Mouse (Mus musculus): ENCODE results near the gene Slc16a6. TPM values are rescaled to one million over a fixed set of nuclear protein-coding genes. Genes with fewer than 3 reads are reported as not detected.

The Slc16a6 gene
- total and polyA plus RNA-seq, 2 experiments from 2014 or later = 8.2 to 11.9 TPM

GRCm38 (mm10) chr11:109475717-109476116 is 2.3 kb upstream of the Slc16a6 start:
- H3K36me3 ChIP-seq (replicated peaks; ENCODE audit: control insufficient read depth, insufficient read depth, low read length) = no peaks in the 10 kb centered on the region
- 0 out of 2 replicates have a peak, but pooled peaks cover 3% of the 10 kb centered on the region for H3K4me1 ChIP-seq (ENCODE audit: control insufficient read depth, insufficient read depth)
- ATAC-seq (ENCODE audit: insufficient read depth, low read depth) (no peak), DNase-seq (ENCODE audit: low spot score) (no peak)
- no peaks in the 10 kb centered on the region for H3K9me3 ChIP-seq (replicated peaks; ENCODE audit: control insufficient read depth, low read length)
- TF ChIP-seq EP300 (IDR thresholded peaks at IDR 0.05; ENCODE audit: low read depth) (no peak), CTCF (IDR thresholded peaks at IDR 0.05; ENCODE audit: low read depth) (no peak)
- 0 out of 2 replicates have a peak, but pooled peaks cover 8% of the 10 kb centered on the region for H3K27me3 ChIP-seq (ENCODE audit: control insufficient read depth, insufficient read depth, low read length)
- no peak overlapping the region for H3K9ac ChIP-seq (replicated peaks; ENCODE audit: low read depth, low read length)
- no peak overlapping the region for H3K27ac ChIP-seq (ENCODE audit: low read depth)
- H3K4me3 ChIP-seq (ENCODE audit: low read depth, low read length) = no peak overlapping the region
- WGBS = 87% methylated on average over 4 of the region's 4 CpGs
- no peak overlapping the region for H3K4me2 ChIP-seq (ENCODE audit: low read depth, low read length)

DNA sequence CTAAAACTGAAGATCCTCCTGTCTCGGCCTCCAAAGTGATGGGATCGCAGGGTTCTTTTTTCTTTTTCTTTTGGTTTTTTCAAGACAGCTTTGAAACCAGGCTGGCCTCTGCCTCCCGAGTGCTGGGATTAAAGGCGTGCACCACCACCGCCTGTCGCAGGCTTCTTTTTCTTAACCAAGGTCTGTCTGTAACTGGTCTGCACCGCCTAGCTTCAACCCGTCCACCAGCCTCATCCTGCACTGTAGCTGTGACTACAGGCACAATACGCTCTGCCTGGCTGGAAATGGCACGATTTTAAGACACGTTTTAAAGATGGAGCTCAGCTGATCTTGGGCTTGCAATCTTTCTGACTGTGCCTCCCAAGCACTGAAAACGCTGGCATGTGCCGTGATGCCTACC is 1.4 kb upstream of the Slc16a6 start:
- Histone ChIP-seq H3K27ac (ENCODE audit: low read depth) (no peak overlapping the region), H3K36me3 (replicated peaks; ENCODE audit: control insufficient read depth, insufficient read depth, low read length) (no peaks in the 10 kb centered on the region), H3K9ac (replicated peaks; ENCODE audit: low read depth, low read length) (no peak overlapping the region), H3K9me3 (replicated peaks; ENCODE audit: control insufficient read depth, low read length) (no peaks in the 10 kb centered on the region), H3K27me3 (ENCODE audit: control insufficient read depth, insufficient read depth, low read length) (0 out of 2 replicates have a peak, but pooled peaks cover 8% of the 10 kb centered on the region), H3K4me2 (ENCODE audit: low read depth, low read length) (no peak overlapping the region), H3K4me1 (ENCODE audit: control insufficient read depth, insufficient read depth) (0 out of 2 replicates have a peak, but pooled peaks cover 3% of the 10 kb centered on the region), H3K4me3 (ENCODE audit: low read depth, low read length) (no peak overlapping the region)
- ATAC-seq (ENCODE audit: insufficient read depth, low read depth) (no peak), DNase-seq (ENCODE audit: low spot score) (no peak)
- TF ChIP-seq CTCF (IDR thresholded peaks at IDR 0.05; ENCODE audit: low read depth) = no peak
- no peak for TF ChIP-seq EP300 (IDR thresholded peaks at IDR 0.05; ENCODE audit: low read depth)
- WGBS = 91% methylated on average over 13 of the region's 13 CpGs

DNA sequence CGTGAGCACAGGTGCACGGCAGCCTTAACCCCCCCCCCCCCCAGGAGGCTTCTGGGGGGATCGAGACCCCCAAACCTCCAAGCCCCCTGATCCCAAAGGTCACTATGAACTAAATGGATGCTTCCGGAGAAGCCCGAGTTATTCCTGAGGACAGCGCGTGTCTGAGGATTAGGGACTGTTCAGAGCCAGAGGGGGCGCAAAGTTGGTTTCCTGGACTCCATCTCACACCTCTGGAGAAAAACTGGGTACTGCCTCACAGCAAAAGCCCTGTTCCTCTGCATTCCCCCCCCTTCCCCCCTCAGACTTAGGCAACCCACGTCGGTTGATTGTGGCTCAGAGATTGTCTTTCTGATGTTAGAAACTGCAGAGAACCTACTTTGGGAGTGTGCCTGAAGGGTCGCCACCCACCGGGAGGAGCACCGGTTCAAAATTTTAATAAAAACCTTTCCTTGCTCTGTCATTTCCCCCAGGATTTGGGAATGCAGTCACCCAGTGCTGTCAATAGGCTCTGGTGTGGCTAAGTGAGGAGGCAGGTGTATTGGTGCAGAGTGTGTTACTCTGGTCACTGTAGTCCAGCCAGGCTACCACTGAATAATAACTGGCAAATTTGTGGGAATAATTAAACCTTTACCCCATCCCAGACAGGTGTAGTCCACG is 816 bp upstream of the Slc16a6 start:
- Histone ChIP-seq H3K9me3 (replicated peaks; ENCODE audit: control insufficient read depth, low read length) (no peaks in the 10 kb centered on the region), H3K4me1 (ENCODE audit: control insufficient read depth, insufficient read depth) (0 out of 2 replicates have a peak, but pooled peaks cover 3% of the 10 kb centered on the region), H3K27ac (ENCODE audit: low read depth) (peak overlapping the region; percentile 88; the same call in 1 of the 2 replicates), H3K4me2 (ENCODE audit: low read depth, low read length) (peak overlapping the region; percentile 98), H3K27me3 (ENCODE audit: control insufficient read depth, insufficient read depth, low read length) (0 out of 2 replicates have a peak, but pooled peaks cover 8% of the 10 kb centered on the region), H3K9ac (replicated peaks; ENCODE audit: low read depth, low read length) (peak overlapping the region; percentile 83), H3K4me3 (ENCODE audit: low read depth, low read length) (peak overlapping the region; percentile 86), H3K36me3 (replicated peaks; ENCODE audit: control insufficient read depth, insufficient read depth, low read length) (no peaks in the 10 kb centered on the region)
- 14% methylated on average over 14 of the region's 14 CpGs for WGBS
- TF ChIP-seq EP300 (IDR thresholded peaks at IDR 0.05; ENCODE audit: low read depth) (no peak), CTCF (IDR thresholded peaks at IDR 0.05; ENCODE audit: low read depth) (no peak)
- no peak for DNase-seq (ENCODE audit: low spot score)
- ATAC-seq (ENCODE audit: insufficient read depth, low read depth) = no peak

DNA sequence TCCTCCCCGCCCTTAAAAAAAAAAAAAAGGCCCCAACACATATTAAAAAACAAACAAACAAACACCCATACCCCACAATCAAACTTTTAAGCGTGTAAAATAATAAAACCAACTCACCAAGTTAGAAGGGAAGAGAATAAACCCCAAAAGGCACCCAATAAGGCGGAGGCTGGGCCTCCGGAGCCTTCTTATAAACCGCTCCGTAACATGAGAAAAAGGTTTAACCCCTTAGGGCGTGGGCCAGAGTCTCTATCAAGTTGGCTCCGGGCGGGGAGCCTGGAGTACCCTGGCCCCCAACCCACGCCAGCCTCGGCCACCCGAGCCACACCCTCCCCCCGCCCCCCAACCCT is 602 bp downstream of the Slc16a6 start:
- peak; percentile 28; the same call in 1 of the 2 replicates for ATAC-seq (ENCODE audit: insufficient read depth, low read depth)
- peak overlapping the region; percentile 88 for H3K27ac ChIP-seq (ENCODE audit: low read depth)
- WGBS = under 1% methylated on average over 12 of the region's 13 CpGs
- H3K36me3 ChIP-seq (replicated peaks; ENCODE audit: control insufficient read depth, insufficient read depth, low read length) = no peaks in the 10 kb centered on the region
- peak overlapping the region; percentile 83 for H3K9ac ChIP-seq (replicated peaks; ENCODE audit: low read depth, low read length)
- peak overlapping the region; percentile 98 for H3K4me2 ChIP-seq (ENCODE audit: low read depth, low read length)
- TF ChIP-seq EP300 (IDR thresholded peaks at IDR 0.05; ENCODE audit: low read depth) = no peak
- TF ChIP-seq CTCF (IDR thresholded peaks at IDR 0.05; ENCODE audit: low read depth) = no peak
- H3K4me1 ChIP-seq (ENCODE audit: control insufficient read depth, insufficient read depth) = 0 out of 2 replicates have a peak, but pooled peaks cover 3% of the 10 kb centered on the region
- H3K4me3 ChIP-seq (ENCODE audit: low read depth, low read length) = peak overlapping the region; percentile 86
- H3K27me3 ChIP-seq (ENCODE audit: control insufficient read depth, insufficient read depth, low read length) = 0 out of 2 replicates have a peak, but pooled peaks cover 8% of the 10 kb centered on the region
- DNase-seq (ENCODE audit: low spot score) = no peak
- no peaks in the 10 kb centered on the region for H3K9me3 ChIP-seq (replicated peaks; ENCODE audit: control insufficient read depth, low read length)

GRCm38 (mm10) chr11:109472171-109472691 is 1.2 kb downstream of the Slc16a6 start:
- Histone ChIP-seq H3K4me3 (ENCODE audit: low read depth, low read length) (peak overlapping the region; percentile 86), H3K9me3 (replicated peaks; ENCODE audit: control insufficient read depth, low read length) (no peaks in the 10 kb centered on the region), H3K27ac (ENCODE audit: low read depth) (peak overlapping the region; percentile 88), H3K36me3 (replicated peaks; ENCODE audit: control insufficient read depth, insufficient read depth, low read length) (no peaks in the 10 kb centered on the region), H3K27me3 (ENCODE audit: control insufficient read depth, insufficient read depth, low read length) (0 out of 2 replicates have a peak, but pooled peaks cover 8% of the 10 kb centered on the region), H3K4me1 (ENCODE audit: control insufficient read depth, insufficient read depth) (0 out of 2 replicates have a peak, but pooled peaks cover 3% of the 10 kb centered on the region), H3K4me2 (ENCODE audit: low read depth, low read length) (peak overlapping the region; percentile 98), H3K9ac (replicated peaks; ENCODE audit: low read depth, low read length) (peak overlapping the region; percentile 83)
- WGBS = under 1% methylated on average over 33 of the region's 33 CpGs
- no peak for TF ChIP-seq CTCF (IDR thresholded peaks at IDR 0.05; ENCODE audit: low read depth)
- no peak for TF ChIP-seq EP300 (IDR thresholded peaks at IDR 0.05; ENCODE audit: low read depth)
- ATAC-seq (ENCODE audit: insufficient read depth, low read depth) = 0 out of 2 replicates have a peak, but pooled peaks have one; percentile 10
- peak; percentile 56 for DNase-seq (ENCODE audit: low spot score)
